Mouse (Mus musculus) gastrocnemius, postnatal 14 days (tissue): ENCODE results near the gene Fkbp4. TPM values are rescaled to one million over a fixed set of nuclear protein-coding genes. Genes with fewer than 3 reads are reported as not detected.

Source experiments
- DNase-seq: peaks from one replicate; pipeline ENCODE4 v3.0.0; 2021; ENCODE audit warnings: mixed read lengths
- intact Hi-C: fragments of 180-260 bp; cut with DNase I; formaldehyde crosslinking; loops from one replicate; pipeline ENCODE4 v1.15.1; 2025; ENCODE audit warnings: low total_unique reads
- total RNA-seq, 2 experiments: library from RNA; stranded (reverse); gene quantifications; 2 replicates each; pipeline ENCODE4 v1.2.3; 2021

Gene Fkbp4
- total RNA-seq, 2 experiments from 2014 or later, result 80.7 to 92.8 TPM

DNA sequence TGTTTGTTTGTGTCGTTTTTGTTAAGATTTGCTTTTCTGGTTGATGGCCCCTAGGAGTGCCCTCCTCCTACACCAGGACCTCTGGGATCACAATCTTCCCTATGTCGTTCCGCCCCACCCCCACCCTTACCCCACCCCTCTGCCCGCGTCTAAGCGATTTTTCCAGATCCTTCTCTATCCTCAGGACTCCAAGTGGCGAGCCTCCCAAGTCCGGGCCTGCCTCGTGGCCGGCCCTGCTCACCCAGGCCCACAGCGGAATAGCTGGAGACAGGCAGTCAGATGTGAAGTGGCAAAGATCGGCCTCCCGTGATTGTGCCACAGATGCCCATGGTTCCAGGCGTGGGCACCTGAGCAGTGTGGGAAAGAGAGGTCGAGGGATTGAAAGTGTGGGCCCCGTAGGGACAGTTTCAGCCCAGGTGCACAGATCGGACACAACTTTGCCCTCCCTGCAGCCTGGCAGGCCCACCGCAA, 429 bp upstream of the Fkbp4 start:
- DNase-seq, result no peak
- intact Hi-C loops, result no loop called here

DNA sequence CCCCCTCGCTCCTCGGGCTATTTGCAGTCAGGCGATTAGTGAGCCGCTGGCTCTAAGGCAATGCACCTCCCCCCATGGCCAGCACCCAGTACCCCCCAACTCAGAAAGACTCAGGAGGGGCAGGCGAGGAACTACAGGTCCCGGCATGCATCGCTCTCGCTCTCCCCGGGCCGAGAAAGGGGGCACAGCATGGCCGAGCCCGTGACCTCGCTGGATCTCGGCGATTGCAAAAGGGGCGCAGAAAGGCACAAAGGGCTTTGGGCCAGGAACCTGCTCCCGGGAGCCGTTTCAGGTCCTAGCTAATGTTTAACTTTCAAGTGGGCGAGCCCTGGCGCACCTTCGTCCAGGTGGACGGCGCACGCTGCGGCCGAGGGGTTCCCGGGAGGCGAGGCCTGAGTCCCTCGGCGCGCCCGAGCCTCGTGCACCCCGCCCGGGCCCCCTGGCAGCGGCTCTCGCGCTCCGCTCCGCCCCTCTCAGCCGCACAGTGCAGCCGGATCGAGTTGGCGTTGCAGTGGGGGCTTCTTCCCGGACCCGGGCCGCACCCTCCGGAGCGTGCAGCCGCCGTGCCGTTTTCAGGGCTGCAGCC, 653 bp downstream of the Fkbp4 start:
- intact Hi-C loops, result no loop called here
- DNase-seq, result peak; percentile 65

DNA sequence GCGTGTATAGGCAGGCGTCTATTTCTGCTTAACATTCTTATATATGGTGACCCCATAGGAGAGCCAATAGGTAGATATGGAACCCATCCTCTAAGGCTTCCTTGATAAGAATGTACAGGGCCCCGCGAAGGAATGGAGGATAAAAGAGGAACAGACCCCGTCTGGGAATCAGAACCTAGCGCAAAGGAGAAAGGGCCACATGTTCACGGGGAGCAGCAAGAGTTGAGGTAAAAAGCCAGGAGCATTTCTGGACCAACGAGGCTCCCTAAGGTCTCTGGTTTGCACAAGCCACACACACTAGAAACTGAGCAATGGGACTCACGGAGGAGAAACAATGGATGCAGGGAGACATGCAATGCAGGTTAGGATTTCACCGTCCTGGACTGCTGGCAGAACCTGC, 1.2 kb downstream of the Fkbp4 start:
- intact Hi-C loops, result no loop called here
- no peak for DNase-seq

DNA sequence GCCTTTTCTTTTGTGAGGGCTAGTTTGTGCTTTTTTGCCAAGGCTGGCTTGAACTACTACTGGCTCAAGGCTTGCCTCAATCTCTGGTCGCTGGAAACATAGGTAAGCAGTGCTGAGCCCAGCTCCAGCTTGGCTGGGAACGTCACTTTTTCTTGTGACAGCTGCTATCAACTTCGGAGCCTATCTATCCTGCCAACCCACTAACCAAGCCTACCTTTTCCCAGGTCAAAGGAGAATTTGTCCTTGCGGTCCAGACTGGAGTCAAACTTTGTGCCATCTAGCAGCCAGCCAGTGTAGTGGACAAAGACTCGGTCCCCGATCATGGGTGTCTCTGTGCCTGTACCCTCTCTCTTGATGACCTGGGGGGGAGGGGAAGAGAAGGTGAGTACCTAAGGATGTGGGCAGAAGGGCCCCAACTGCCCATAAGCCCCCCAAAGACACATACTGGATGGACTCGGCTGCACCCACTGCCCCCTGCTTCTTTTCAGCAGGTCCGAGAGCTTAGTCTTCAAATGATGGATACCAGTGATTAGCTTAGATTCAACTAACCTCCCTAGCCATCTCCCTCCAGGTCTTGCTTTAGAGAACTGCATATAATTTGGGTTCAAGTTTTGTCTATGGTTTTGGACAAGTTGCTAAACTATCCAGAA, 2.0 kb downstream of the Fkbp4 start:
- no peak for DNase-seq
- intact Hi-C loops, result no loop called here

DNA sequence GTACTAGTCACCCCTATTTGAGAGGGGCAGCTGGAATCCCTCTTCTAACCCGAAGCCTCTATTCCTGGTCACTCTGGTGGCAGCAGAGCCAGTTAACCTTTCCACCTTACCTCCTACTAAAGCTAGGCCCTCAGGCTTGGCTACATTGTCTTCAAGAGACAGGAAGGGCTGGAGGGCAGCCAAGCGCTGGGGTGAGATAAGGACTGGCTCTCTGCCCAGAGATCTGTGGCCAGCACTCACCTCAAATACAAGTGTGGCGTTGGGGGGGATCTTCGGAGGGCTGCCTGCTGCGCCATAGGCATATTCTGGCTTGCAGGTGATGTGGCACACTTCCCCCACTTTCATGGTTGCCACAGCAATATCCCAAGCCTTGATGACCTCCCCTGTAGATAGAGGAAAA, 3.0 kb downstream of the Fkbp4 start:
- DNase-seq, result peak; percentile 55
- intact Hi-C loops, result no loop called here

DNA sequence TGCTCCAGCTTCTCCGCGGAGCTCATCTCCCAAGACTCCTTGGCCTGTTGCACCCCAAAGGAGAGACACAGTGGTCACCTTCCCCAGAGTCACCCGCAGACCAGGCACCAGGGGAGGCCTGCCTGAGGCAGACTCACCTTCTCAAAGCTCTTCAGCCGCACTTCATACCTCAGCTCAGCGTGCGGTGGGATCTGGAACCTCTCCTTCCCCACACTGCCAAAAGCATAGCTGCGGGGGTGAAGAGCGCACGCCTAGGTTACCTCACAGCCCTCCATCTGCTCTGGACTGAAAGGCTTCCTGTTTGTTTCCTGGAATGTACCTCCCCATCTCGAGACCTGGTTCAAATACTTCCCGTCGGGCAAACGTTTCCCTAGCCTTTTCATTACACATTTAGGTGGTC, 4.9 kb downstream of the Fkbp4 start:
- intact Hi-C loops, result no loop called here
- no peak for DNase-seq

DNA sequence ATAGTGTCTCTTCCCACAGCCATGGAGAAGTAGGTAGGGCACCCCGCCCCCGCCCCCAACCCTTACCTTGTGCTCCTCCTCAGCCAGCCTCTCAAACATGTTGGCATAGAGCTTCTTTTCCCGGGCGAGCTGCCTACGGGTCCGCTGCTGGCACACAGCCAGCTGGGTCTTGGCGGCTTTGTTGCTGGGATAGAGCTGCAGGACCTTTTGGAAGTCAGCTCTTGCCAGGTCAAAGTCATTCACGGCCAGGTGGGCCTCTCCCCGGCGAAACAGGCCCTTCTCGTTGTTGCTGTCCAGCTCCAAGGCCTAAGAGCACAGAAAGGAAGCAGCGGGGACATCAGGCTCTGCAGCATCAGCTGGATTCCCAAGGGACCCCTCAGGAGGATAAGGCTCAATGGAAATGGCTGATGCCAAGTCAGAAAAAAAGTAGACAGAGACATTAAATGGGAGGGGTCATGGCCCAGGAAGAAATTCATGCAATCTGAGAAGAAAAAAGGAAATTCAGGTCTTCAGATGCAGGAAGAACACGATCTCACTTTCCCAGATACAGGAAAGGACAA, 6.0 kb downstream of the Fkbp4 start:
- intact Hi-C loops, result no loop called here
- DNase-seq, result no peak

DNA sequence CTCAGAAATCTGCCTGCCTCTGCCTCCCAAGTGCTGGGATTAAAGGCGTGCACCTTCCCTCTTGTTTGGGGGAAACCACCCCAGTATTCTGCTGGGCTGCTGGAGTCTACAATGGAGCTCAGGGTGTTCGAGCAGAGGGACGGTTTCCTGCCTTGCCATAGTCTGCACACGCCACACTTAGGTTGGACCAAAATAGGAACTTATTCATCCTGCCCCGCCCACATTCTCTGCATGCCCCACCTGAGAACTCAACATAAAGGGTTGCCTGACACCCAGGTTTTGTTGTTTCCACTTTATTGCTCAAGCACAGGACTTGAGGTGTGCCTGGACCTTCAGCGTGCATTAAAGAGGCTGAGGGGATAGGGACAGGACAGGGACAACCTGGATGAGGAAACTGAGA, 8.7 kb downstream of the Fkbp4 start:
- intact Hi-C loops, result no loop called here
- no peak for DNase-seq

DNA sequence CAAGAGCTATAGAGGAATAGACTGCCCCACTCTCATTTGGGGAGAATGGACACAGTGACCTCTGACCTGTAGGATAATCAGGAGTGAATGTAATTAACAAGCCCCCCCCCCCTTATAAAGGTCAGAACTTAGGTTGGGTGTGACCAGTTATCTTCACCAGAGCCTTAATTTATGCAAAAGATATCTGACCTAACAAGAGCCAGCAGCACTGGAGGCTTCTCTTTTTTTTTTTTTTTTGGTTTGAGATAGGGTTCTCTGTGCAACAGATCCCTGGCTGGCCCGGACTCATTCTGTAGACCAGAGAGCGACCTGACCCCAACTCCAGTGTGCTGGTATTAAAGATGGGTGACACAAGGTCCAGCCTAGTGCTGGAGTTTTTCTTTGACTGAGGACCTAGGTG, 9.2 kb downstream of the Fkbp4 start:
- intact Hi-C loops, result no loop called here
- DNase-seq, result no peak

DNA sequence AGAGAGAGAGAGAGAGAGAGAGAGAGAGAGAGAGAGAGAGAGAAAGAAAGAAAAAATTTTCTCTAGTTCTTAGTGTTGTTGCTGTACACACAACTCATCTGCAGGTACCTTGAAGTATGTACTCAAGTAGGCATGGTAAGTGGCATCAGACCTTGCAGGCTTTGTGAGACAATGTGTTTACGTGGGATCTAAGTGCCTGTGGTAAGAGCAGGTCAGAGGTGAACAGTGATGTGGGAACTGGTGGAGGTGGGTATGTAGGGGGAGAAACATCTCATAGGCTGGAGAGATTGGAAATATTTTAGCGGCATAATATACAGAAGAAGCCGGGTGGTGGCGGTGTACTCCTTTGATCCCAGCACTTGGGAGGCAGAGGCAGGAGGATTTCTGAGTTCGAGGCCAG, 10.9 kb downstream of the Fkbp4 start:
- intact Hi-C loops, result no loop called here
- DNase-seq, result no peak

DNA sequence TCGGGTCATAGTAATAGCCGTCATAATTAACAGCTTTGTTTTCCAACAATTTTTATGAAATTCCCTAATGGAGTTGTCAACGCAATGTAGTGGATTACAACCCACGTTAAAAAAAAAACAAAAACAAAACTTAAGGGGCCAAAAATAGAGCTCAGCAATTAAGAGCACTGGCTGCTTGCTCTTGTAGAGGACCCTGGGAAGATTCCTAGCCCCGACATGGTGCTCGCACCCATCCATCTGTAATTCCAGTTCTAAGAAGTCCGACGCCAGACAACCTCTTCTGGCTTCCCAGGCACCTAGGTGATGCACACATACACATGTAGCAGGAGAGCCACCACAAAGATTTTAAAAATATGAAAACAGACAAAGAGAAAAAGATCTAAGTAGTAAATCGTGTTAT, 13.4 kb downstream of the Fkbp4 start:
- intact Hi-C loops, result no loop called here
- DNase-seq, result no peak

DNA sequence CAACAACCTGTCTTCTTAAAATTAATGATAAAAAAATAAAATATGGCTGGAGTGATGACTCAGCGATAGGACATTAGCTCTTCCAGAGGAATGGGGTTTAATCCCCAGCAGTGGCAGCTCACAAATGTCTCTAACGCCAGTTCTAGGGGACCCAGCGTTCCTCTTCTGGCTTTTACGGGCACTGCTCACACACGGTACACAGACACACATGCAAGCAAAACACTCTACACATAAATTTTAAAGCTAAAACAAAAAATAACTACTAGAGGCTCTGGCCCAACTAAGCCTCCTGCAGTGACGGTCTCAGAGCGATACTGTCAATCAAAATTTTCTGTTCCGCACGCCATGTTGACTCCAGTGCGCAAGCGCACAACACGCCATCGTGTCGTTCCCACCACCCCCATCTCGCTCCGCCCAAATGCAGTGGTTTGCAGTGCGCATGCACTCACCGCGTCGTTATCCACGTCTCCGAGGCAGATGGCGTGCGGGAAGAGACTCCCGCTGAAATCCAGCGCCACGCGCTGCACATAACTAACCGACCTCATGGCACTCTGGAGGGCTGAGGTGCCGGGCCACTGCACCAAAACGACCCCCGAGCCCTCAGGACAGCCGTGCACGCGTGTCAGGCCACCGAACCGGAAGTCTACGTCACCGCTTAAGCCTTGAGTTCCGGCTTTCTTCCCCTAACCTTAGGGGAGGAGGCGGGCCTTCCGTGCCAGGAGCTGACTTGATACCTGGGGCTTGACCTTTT, 14.0 kb downstream of the Fkbp4 start, which contains the start of gene Itfg2:
TSS of gene Itfg2 (minus strand) at position 663 of the 751 bp plus-strand sequence.
- peak; percentile 95 for DNase-seq
- intact Hi-C loops, result no loop called here

DNA sequence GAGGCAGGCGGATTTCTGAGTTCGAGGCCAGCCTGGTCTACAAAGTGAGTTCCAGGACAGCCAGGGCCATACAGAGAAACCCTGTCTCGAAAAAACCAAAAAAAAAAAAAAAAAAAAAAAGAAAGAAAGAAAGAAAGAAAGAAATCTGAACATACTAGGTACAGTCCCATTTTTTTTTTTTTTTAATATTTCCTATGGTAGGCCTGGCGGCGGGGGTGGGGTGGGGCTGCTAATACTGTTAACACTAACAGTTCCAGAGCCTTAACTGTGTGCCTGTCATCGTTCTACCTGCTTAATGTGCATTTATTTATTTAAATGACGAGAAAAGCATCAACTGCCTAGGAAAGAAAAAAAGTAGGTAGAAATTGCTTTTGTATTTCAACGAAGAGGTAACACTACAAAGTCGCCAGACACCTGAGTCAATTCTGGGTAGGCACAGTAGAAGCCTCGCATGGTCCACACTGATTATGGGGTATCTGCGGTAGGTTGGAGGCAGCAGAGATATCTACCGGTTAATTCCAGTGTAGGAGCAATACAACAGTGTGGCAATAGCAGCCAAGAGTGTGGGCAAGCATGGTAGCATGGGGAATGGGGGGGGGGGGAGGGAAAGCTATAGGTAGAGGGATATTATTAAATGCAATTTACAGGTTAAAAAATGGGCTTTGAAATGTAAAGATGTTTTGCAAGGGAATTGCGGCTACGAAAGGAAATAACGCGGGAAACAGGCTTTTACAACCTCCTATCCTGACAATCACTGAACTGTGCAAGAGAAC, 14.8 kb downstream of the Fkbp4 start:
- intact Hi-C loops, result no loop called here
- DNase-seq, result no peak

DNA sequence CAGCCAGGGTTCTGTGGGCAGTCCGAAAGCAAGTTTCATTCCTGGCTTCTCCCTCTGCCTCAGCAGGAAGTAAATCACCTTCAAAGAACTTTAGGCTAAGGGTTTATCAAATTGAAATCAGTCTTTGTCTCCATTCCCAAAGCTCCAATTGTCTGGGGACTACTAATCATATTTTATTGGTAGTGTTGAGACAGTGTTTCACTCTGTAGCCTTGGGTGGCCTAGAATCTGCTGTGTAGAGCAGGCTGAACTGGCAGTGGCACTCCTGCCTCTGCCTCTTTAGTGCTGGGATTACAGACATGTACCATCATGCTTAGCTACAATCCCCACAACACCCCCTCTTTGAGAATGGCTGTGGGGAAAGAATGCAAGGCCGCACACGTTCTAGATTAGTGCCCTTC, 17.0 kb downstream of the Fkbp4 start:
- intact Hi-C loops, result no loop called here
- DNase-seq, result no peak

DNA sequence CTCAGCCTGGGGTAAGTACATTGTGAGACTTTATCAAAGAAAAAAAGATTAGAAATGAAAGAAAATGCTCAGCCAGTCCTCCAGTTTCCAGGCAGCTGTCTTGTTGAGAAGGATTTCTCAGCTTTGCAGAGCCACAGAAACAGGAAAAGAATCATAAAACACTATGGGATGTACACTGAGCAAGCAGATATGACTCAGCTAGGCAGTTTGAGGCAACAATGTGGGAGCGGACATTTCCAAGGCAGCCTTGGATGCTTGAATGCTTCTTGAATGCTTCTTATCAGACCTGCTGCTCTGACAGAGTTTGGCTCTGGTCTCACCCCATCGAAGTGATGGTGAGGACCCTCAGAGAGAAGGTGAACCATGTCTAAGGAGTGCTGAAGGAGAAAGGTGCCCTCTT, 17.4 kb downstream of the Fkbp4 start:
- intact Hi-C loops, result no loop called here
- no peak for DNase-seq

DNA sequence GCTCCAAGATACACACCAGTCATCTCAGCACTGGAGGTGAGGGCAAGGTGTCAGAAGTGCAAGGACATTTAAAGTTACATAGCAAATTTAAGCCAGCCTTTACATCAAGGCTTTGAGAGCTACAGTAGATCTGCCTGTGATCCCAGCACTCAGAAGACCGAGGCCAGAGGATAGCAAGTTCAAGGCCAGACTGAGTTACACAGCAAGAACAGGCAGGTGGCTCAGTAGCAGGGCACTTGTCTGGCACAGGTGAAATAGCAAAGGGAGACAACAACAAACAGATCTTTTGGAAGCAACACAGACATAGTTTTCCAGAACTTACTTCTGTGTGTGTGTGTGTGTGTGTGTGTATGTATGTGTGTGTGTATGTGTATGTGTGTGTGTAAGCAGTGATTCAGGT, 20.4 kb downstream of the Fkbp4 start:
- DNase-seq, result no peak
- intact Hi-C loops, result no loop called here

DNA sequence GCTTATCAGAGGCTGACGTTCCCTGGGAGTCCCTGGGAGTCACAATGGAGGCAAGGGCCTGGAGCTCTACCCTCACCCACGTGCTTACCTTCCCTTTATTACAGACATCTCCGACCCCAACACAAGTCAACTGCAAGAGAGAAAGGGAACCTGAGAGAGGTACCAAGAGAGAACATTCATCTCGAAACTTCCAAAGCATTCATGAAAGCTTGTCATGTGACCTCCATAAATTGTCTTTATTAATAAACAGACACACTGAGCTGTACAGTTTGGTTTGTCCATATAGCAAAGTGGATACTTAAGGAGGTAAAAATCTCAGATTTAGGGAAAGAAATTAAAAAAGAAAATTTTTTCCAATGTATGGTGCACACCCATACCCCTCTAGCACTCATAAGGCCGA, 22.3 kb downstream of the Fkbp4 start:
- intact Hi-C loops, result no loop called here

DNA sequence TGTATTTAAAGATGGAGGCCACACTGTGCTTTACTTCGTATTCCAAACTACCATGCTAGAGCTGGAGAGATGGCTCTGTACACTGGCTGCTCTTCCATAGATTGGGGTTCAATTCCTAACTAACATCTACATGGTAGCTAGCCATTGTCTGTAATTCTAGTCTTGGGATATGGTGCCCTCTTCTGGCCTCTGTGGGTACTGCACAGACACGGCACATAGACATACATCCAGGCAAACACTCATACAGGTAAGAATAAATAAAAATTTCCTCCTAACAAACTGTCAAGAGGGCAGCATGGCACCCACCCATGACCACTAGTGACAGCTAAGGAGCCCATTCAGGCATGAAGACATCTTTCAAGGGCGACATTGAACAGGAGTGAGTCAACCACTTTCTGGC, 27.4 kb downstream of the Fkbp4 start:
- peak; percentile 60 for DNase-seq
- intact Hi-C loops, result loop anchor here (5.0 kb wide), 2 partner anchors 39 to 94 kb away; no protein-coding TSS in a partner anchor

More for the DNA sequence above, 22.3 kb downstream of the Fkbp4 start:
- no peak for DNase-seq

DNA sequence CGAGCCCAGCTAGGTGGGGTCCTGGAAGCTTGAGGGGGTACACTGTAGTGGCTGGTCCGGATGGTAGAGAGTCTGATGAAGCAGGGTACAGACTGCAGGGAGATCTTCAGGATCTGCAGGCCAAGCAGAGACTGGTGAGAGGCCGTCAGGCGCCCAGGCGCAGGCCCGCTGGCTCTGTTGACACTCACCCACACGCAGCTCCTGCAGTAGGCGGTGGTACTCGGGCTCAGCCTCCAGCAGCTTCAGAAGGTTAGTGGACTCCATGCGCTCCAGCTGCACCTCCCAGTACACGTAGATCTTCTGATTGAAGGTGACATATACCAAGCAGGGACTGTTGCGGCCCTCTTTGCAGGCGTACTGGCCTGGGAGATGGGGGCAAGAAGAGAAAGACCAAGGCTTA, 28.2 kb downstream of the Fkbp4 start:
- intact Hi-C loops, result loop anchor here (5.0 kb wide), 2 partner anchors 38 to 93 kb away; no protein-coding TSS in a partner anchor
- DNase-seq, result no peak
